Mouse (Mus musculus): ENCODE data around the gene Baz2a.
"Not testable (repeated sequence)": the region's sequence is repeated elsewhere in the genome, so short reads cannot be mapped to it uniquely, and the experiment has no call there.

Baz2a gene

GRCm38 (mm10) chr10:128123833-128124232, 32.5 kb downstream of the Baz2a start:
- DNase-seq (ENCODE audit: low read depth) = no peak

- no peak for DNase-seq (ENCODE audit: low read depth)
These were observed 33.5 kb downstream of the Baz2a start for GRCm38 (mm10) chr10:128124831-128125230.

- no peak for DNase-seq (ENCODE audit: low read depth)
These were observed 34.6 kb downstream of the Baz2a start for GRCm38 (mm10) chr10:128125951-128126350.

DNA sequence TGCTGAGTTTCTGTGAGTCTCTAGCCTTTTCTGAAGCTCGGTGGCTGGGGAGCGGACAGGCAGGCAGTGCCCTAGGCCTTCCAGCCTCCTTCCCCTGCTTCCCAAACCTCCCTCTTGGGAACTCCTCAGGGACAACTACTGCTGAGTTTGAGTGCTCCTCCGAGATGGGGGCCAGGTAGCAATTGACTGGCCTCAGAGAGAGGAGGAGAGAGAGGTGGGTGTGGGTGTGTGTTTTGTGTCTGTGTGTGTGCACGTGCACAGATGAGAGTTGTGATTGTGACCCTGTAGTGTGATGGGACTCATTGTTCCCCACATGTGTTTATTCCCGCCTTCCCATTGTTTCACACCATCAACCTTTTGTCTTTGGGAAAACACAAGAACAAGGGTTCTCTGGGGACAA, 36.1 kb downstream of the Baz2a start:
- DNase-seq (ENCODE audit: low read depth) = no peak

GRCm38 (mm10) chr10:128128143-128128542, 36.8 kb downstream of the Baz2a start:
- DNase-seq (ENCODE audit: low read depth) = no peak

GRCm38 (mm10) chr10:128131297-128131696, 39.9 kb downstream of the Baz2a start:
- no peak for DNase-seq (ENCODE audit: low read depth)

GRCm38 (mm10) chr10:128131812-128132211, 40.4 kb downstream of the Baz2a start:
- DNase-seq (ENCODE audit: low read depth) = no peak

- no peak for DNase-seq (ENCODE audit: low read depth)
These were observed 42.4 kb downstream of the Baz2a start for GRCm38 (mm10) chr10:128133650-128134332.

GRCm38 (mm10) chr10:128135374-128135773, 44.0 kb downstream of the Baz2a start:
- no peak for DNase-seq (ENCODE audit: low read depth)

DNA sequence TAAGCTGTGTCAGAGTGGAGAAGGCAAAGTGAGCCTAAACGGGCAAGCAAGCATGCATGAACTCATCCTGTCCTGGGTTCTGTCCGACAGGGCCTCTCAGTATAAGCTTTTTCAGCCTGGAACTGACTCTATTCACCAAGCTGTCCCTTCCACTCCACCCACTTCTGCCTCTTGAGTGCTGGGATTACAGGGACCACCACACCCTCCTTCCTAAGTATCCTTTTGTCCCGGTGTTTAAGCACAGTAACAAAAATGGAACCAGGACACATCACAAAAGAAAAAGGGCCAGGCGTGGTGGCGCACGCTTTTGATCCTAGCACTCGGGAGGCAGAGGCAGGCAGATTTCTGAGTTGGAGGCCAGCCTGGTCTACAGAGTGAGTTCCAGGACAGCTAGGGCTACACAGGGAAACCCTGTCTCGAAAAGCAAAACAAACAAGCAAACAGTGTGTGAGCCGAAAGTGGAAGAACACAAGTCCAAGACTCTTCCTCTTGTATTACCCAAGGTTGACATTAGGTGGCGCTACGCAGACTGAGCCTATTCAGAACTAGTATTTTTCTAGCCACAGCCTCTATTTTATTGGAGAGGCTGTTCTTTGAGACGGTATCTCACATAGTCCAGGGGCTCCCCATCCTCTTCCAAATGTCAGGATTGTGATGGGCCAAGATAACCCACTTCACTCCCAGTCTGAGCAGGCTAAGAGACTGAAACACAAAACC, 49.0 kb downstream of the Baz2a start:
- DNase-seq (ENCODE audit: low read depth) = peak; percentile 76

GRCm38 (mm10) chr10:128142165-128142564, 50.8 kb downstream of the Baz2a start:
- DNase-seq (ENCODE audit: low read depth) = no peak

DNA sequence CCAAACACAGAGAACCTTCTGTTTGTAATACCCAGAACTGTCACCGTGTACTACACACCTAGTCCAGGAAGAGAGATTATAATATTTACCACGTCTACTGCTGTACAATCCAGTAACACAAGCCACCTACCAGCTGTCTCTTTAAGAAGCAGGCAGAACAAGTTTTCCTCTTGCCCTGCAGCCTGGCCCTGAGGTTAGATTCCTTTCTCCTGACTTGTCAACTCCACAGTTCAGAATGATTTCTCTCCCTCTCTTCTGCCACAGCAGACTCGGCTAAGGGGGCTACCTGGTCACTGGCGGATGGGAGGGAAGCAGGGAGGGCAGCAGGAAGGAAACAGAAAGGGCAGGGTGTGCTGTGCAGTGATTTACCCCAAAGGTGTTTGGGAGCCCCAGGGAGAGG, 52.3 kb downstream of the Baz2a start:
- DNase-seq (ENCODE audit: low read depth) = no peak

- DNase-seq (ENCODE audit: low read depth) = no peak
These were observed 53.6 kb downstream of the Baz2a start for GRCm38 (mm10) chr10:128144961-128145360.

DNA sequence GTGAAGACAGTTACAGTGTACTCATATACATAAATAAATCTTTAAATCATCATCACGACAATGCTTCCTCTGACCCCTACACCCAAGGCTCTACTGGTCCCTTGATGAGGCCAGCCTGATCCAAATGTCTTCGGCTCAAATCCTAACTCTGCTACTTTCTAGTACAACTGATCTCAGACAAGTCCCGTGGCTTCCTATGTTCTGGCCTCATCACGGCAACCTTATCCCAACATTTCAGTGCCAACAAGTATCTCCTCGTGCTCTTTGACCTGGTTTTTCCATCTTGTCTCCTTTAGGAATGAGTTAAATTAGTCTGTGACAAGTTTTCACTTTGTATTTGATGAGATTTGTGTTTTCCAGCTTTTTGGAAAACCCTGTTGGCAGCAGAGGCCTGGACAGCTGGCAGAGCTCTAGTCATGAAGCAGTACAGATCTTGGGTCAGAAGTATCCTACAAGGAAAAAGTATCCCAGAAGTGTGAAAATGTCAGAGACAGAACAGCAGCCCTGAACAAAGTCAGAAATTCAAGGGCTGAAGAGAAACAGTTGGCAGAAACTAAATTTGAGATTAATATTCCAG, 57.5 kb downstream of the Baz2a start:
- no peak for DNase-seq (ENCODE audit: low read depth)

DNA sequence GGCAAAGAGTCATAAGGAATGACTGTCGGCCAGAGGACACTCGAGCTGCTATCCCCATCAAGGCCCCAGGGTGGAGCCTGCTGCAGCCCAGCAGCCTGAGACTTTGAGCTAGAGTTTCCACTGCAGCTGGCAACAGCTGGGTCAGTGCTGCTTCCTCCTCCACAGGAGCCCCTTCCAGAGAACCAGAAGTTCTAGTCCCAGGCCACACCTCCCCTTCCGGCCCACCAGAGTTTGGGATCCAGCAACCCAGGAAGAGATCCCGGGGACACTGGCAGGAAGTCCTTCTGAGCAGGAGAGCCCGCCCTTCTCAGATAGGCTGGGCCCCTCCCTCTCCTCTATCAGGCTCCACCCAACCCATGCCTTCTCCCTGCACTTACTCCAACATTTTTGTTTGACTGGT, 58.2 kb downstream of the Baz2a start:
- peak; percentile 47 for DNase-seq (ENCODE audit: low read depth)

GRCm38 (mm10) chr10:128150941-128151340, 59.6 kb downstream of the Baz2a start:
- no peak for DNase-seq (ENCODE audit: low read depth)

- no peak for DNase-seq (ENCODE audit: low read depth)
These were observed 62.6 kb downstream of the Baz2a start for GRCm38 (mm10) chr10:128153978-128154377.

DNA sequence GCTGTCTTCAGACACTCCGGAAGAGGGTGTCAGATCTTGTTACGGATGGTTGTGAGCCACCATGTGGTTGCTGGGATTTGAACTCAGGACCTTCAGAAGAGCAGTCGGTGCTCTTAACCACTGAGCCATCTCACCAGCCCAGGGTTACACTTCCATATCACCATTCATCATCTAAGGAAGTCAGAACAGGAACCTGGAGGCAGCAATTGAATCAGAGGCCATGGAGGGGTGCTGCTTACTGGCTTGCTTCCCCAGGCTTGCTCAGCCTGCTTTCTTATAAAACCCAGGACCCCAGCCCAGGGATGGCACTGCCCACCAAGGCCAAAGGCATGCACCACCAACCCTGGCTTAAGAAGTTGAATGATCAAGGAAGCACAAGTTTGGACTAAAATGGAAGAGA, 74.3 kb downstream of the Baz2a start:
- not testable (repeated sequence) for DNase-seq (ENCODE audit: low read depth)

- no peak for DNase-seq (ENCODE audit: low read depth)
These were observed 75.7 kb downstream of the Baz2a start for GRCm38 (mm10) chr10:128167091-128167490.

DNA sequence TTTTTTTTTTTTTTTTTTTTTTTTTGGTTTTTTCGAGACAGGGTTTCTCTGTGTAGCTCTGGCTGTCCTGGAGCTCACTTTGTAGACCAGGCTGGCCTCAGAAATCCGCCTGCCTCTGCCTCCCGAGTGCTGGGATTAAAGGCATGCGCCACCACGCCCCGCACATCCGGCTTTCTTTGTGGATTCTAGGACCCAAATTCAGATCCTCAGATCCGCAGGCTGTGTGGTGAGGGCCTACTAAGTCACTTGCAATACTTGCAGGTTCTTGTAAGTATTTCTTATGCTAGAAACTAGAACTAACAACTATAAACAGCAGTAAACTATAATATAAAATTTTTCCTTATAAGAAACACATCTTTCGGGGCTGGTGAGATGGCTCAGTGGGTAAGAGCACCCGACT, 80.0 kb downstream of the Baz2a start:
- not testable (repeated sequence) for DNase-seq (ENCODE audit: low read depth)

DNA sequence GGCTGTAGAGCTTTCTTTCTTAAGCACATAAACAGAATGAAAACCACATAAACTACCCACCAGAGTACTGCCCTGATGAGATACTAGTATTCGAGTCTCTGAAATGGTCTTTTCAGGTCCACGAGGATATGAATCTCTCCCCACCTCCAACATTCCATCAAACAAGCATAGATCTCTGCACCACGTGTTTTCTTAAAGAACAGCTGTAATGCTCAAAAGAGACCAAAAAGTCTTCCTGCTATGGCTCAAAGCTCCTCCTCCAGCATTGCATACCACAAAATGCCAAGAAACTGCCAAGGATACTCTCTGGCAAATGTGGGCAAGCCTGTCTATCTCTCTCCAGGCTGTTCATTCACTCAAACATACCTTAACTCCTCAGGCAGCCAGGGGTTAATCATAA, 83.9 kb downstream of the Baz2a start:
- no peak for DNase-seq (ENCODE audit: low read depth)

DNA sequence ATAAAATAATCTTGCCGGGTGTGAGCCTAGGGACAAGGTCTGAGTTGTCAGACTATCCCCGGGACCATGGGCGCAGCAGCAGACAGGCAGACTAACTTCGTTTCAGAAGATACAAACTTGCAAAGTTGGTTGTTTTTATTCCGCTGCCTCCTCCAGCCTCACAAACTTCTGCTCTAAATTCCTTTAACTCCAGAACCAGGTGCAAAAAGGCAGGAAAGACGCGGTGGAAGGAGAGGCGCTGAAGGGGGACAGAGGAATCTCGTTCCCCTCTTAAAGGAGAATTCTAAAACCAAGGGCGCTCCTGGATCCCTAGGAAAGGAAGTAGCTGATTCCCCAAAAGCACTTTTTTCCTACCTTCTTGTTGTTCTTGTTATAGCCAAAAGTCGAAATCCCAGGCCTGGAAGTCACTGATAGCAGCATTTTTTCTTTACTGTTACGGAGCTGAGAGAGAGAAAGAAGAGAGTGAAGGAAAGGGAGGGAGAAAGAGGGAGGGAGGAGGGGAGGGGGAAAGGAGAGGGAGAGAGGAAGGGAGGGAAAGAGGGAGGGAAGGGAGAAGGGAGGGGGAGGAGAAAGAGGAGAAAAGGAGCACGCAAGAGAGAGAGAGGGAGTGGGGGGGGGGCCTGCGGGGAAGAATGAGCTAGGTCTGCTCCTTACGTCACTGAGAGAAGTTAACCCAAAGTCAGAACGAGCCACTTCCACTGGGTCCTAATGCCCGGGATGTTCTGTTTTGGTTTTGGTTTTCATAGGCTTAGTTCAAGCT, 84.8 kb downstream of the Baz2a start:
- DNase-seq (ENCODE audit: low read depth) = peak; percentile 52

DNA sequence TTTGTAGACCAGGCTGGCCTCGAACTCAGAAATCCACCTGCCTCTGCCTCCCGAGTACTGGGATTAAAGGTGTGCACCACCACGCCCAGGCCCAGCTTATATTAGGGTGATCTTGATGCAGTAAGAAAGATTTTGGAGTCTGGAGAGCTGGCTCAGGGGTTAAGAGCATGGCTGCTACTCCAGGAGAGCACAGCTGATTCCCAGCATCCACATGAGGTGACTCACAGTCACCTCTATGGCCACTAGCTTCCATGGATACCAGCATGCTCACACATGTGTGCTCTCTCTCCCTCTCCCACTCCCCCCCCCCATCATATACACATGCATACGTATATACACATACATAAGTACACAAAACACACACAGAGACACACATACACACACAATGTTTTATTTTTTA, 85.9 kb downstream of the Baz2a start:
- DNase-seq (ENCODE audit: low read depth) = no peak
